Mouse (Mus musculus) Patski (cell line): ENCODE results near the gene Ncapg2. TPM values are rescaled to one million over a fixed set of nuclear protein-coding genes. Genes with fewer than 3 reads are reported as not detected.

Source experiments
- ATAC-seq: fragments of 100-300 bp; one replicate; pipeline ENCODE4 v1.8.0; 2021
- CTCF ChIA-PET: fragments of 350-600 bp; sonication (Branson Sonifier 250); formaldehyde crosslinking; loops from one replicate; lab custom pipeline; 2022; ENCODE audit warnings: inconsistent platforms; lab: Charles Lee
- POLR2A ChIA-PET: fragments of 350-600 bp; sonication (Branson Sonifier 250); formaldehyde crosslinking; loops from one replicate; lab custom pipeline; 2022; ENCODE audit warnings: antibody characterized with exemption, inconsistent platforms; lab: Charles Lee
- DNase-seq: peaks from one replicate; pipeline ENCODE4 v3.0.0-alpha.2; 2011; ENCODE audit warnings: low read depth, low spot score
- H3K27me3 ChIP-seq: fragments of 371-371 bp; one replicate; pipeline ENCODE4 v1.5.1; 2021
- CTCF ChIP-seq: fragments of 100-300 bp; IDR thresholded peaks from one replicate; pipeline ENCODE4 v1.5.1; 2021
- in situ Hi-C: fragments of 300-500 bp; cut with MboI; formaldehyde crosslinking; loops from 3 replicates; pipeline ENCODE4 v1.11.1; 2018; ENCODE audit warnings: low pct_unique_long_range_greater_than_20kb, mixed read lengths
- polyA plus RNA-seq: library from polyadenylated mRNA; unstranded; gene quantifications from one replicate; pipeline ENCODE4 v1.2.3, GENCODE M21; 2021

Gene Ncapg2
- polyA plus RNA-seq, 1 experiment from 2014 or later: 18.5 TPM

GRCm38 (mm10) chr12:116483581-116483980 lies 78.4 kb downstream of the Ncapg2 start:
- POLR2A ChIA-PET: no interaction called here

DNA sequence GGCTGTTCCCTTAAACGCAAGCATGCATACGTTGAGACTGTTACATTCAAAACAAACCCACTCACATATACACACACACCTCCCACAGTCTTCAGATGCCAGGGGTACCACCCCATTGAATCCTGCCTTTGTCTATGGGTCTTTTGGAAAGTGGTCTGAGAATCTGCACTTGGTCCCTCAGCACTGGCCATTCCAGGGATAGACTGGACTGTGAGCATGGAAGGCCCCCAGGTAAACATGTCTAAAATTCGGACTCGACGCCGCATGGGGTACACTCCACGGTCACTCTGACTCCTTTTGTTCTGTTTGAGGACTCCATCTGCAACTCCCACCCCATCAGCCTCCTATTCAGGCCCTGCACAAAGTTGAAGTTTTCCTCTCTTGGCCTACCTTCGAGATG lies 79.8 kb downstream of the Ncapg2 start:
- ATAC-seq: no peak
- H3K27me3 ChIP-seq: peaks cover 9% of the 10 kb centered on the region
- DNase-seq: no peak
- CTCF ChIA-PET: no interaction called here
- in situ Hi-C loops: no loop called here
- TF ChIP-seq CTCF: no peak
- POLR2A ChIA-PET: no interaction called here

More at GRCm38 (mm10) chr12:116483581-116483980, 78.4 kb downstream of the Ncapg2 start:
- in situ Hi-C loops: no loop called here
- no peak for TF ChIP-seq CTCF
- peaks cover 6% of the 10 kb centered on the region for H3K27me3 ChIP-seq
- ATAC-seq: no peak
- CTCF ChIA-PET: no interaction called here
- DNase-seq: no peak

- ChIA-PET CTCF (no interaction called here), POLR2A (no interaction called here)
- H3K27me3 ChIP-seq: peaks cover 9% of the 10 kb centered on the region
- peak; percentile 70 for ATAC-seq
- TF ChIP-seq CTCF: no peak
- in situ Hi-C loops: no loop called here
- no peak for DNase-seq
These were observed 80.6 kb downstream of the Ncapg2 start, which contains the start of gene Ptprn2 for GRCm38 (mm10) chr12:116485591-116486403. Gene Ptprn2 (plus strand): TSS chr12:116485720.

DNA sequence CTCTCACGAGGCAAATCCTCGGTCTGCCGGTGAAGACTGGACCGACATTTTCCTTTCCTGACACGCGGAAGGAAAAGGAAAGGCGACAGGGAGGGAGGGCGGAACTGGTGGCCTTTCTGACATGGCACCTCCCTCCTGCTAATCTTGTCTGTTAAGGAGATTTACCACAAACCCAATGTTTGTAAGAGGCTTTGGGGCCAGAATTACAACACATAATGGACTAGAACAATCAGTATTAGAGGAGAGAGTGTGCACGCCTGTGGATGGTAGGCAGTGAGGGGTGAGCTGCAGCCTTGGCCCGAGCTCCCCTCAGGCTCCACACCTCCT lies 81.2 kb downstream of the Ncapg2 start:
- ATAC-seq (no peak), DNase-seq (no peak)
- no peak for TF ChIP-seq CTCF
- in situ Hi-C loops: no loop called here
- POLR2A ChIA-PET: no interaction called here
- H3K27me3 ChIP-seq: peaks cover 9% of the 10 kb centered on the region
- CTCF ChIA-PET: no interaction called here

- in situ Hi-C loops: no loop called here
- TF ChIP-seq CTCF: no peak
- ChIA-PET CTCF (no interaction called here), POLR2A (no interaction called here)
- ATAC-seq (no peak), DNase-seq (no peak)
- H3K27me3 ChIP-seq: peaks cover 12% of the 10 kb centered on the region
These were observed 83.6 kb downstream of the Ncapg2 start for GRCm38 (mm10) chr12:116488836-116489235.

GRCm38 (mm10) chr12:116490575-116491356 lies 85.6 kb downstream of the Ncapg2 start:
- CTCF ChIA-PET: interaction anchor here (0.8 kb wide), 1 partner anchor 13 kb away, joined by 3 read pairs; no protein-coding TSS in a partner anchor
- ATAC-seq (no peak), DNase-seq (no peak)
- POLR2A ChIA-PET: no interaction called here
- H3K27me3 ChIP-seq: peaks cover 12% of the 10 kb centered on the region
- TF ChIP-seq CTCF: no peak
- in situ Hi-C loops: no loop called here

DNA sequence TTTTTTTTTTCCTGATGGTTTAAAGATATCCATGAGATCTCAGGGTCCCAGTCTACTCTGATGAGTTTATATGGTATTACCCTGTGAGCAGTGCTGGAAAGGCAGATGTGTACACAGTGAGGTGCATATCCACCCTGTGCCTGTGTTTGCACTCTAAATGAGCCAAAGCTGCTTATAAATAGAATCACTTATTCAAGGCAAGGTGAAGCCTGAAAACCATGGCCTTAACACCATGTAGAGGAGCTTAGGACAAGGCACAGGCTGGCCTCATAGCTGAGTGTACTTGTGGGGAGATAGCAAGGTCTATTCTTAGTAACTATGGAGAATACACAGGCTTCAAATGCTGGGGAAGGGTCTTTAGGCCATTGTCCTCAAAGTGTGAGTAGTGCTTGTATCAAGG lies 93.5 kb downstream of the Ncapg2 start:
- no peak for TF ChIP-seq CTCF
- ChIA-PET CTCF (no interaction called here), POLR2A (no interaction called here)
- in situ Hi-C loops: no loop called here
- DNase-seq (no peak), ATAC-seq (no peak)
- no peaks in the 10 kb centered on the region for H3K27me3 ChIP-seq

DNA sequence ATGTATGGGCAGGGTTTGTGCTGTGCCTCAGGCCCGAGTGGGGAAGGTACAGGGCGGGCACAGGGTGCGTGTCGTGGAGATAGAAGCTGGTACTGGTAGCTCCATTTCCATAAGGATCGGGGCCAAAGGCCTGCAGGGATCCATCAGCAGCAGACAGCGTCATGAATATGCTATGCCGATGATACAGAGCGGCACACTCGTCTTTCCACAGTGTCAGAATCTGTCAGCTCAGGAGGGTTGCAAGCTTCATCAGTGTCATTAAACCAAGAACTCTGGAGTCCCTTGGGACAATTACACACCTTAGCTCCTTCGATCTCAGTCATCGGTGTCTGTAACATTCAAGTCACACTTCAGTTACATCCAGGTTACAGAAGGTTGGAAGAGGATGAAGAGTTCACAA lies 95.5 kb downstream of the Ncapg2 start:
- CTCF ChIA-PET: no interaction called here
- in situ Hi-C loops: no loop called here
- no peak for TF ChIP-seq CTCF

GRCm38 (mm10) chr12:116512482-116512881 lies 107.3 kb downstream of the Ncapg2 start:
- POLR2A ChIA-PET: no interaction called here
- DNase-seq (no peak), ATAC-seq (no peak)
- TF ChIP-seq CTCF: no peak
- H3K27me3 ChIP-seq: no peaks in the 10 kb centered on the region
- CTCF ChIA-PET: no interaction called here
- in situ Hi-C loops: no loop called here

More for the DNA sequence above, 95.5 kb downstream of the Ncapg2 start:
- H3K27me3 ChIP-seq: no peaks in the 10 kb centered on the region
- no peak for DNase-seq
- ATAC-seq: no peak
- POLR2A ChIA-PET: no interaction called here

Other genes with a start within 250 kb of the Ncapg2 start
- gene Wdr60, start 142.4 kb upstream of the Ncapg2 start, polyA plus RNA-seq: 21.4 TPM
- not detected for gene Gm11027, start 130.0 kb upstream of the Ncapg2 start, polyA plus RNA-seq
- gene Esyt2, start 124.2 kb upstream of the Ncapg2 start, polyA plus RNA-seq: 27.0 TPM
- not detected for gene Ptprn2, start 80.3 kb downstream of the Ncapg2 start, polyA plus RNA-seq